Mouse (Mus musculus) ES-Bruce4 (cell line): ENCODE results near the gene Olfr43.

Source experiments
- CTCF ChIP-seq: IDR thresholded peaks from one replicate; pipeline ENCODE4 v1.8.1; 2011; ENCODE audit warnings: low read depth, low read length
- POLR2A ChIP-seq: IDR thresholded peaks from one replicate; pipeline ENCODE4 v1.8.1; 2011; ENCODE audit warnings: low read length; ENCODE audit not compliant: insufficient read depth

GRCm38 (mm10) chr11:74241201-74241600 is 30.0 kb upstream of the Olfr43 start:
- TF ChIP-seq POLR2A, result no peak
- TF ChIP-seq CTCF, result no peak
